Mouse (Mus musculus) forebrain, embryonic 11.5 days (tissue): Measurements from ENCODE around the gene Cfap52. TPM values are rescaled to one million over a fixed set of nuclear protein-coding genes. Genes with fewer than 3 reads are reported as not detected.

Experiments
- ATAC-seq: fragments of 200-750 bp; cut with Nextera tagmentation; replicated peaks from 2 replicates; pipeline ENCODE4 v1.8.0; 2017; ENCODE audit warnings: moderate TSS enrichment; ENCODE audit not compliant: low FRiP score
- DNase-seq: peaks from one replicate; pipeline ENCODE4 v3.0.0-alpha.2; 2017; ENCODE audit warnings: low spot score
- H3K27ac ChIP-seq: fragments of 300-500 bp; sonication (generic); 2 replicates; pipeline ENCODE4 v1.5.1; 2014; ENCODE audit warnings: low read depth, low read length
- H3K27me3 ChIP-seq: fragments of 300-500 bp; sonication (generic); 2 replicates; pipeline ENCODE4 v1.6.1; 2014; ENCODE audit warnings: mild to moderate bottlenecking, low read length, mixed read lengths; ENCODE audit not compliant: control insufficient read depth, insufficient read depth
- H3K36me3 ChIP-seq: fragments of 300-500 bp; sonication (generic); 2 replicates; pipeline ENCODE4 v1.6.1; 2014; ENCODE audit warnings: mild to moderate bottlenecking, low read length, moderate library complexity, mixed read lengths; ENCODE audit not compliant: control insufficient read depth, insufficient read depth
- H3K4me1 ChIP-seq: fragments of 300-500 bp; sonication (generic); replicated peaks from 2 replicates; pipeline ENCODE4 v1.6.1; 2014; ENCODE audit warnings: low read length, mixed read lengths; ENCODE audit not compliant: control insufficient read depth, insufficient read depth
- H3K4me2 ChIP-seq: fragments of 300-500 bp; sonication (generic); 2 replicates; pipeline ENCODE4 v1.6.1; 2014; ENCODE audit warnings: low read depth, mild to moderate bottlenecking, low read length, moderate library complexity, mixed read lengths; ENCODE audit not compliant: severe bottlenecking
- H3K4me3 ChIP-seq: fragments of 300-500 bp; sonication (generic); 2 replicates; pipeline ENCODE4 v1.5.1; 2014; ENCODE audit warnings: low read depth, low read length
- H3K9ac ChIP-seq: fragments of 300-500 bp; sonication (generic); 2 replicates; pipeline ENCODE4 v1.6.1; 2014; ENCODE audit warnings: low read length
- H3K9me3 ChIP-seq: fragments of 300-500 bp; sonication (generic); 2 replicates; pipeline ENCODE4 v1.6.1; 2016; ENCODE audit warnings: low read length, mixed read lengths; ENCODE audit not compliant: control insufficient read depth
- WGBS: fragments of 180-500 bp; shearing (Covaris S2); extraction: QIAGEN DNeasy Blood & Tissue Kit; methylation state at CpG from one replicate; pipeline ENCODE4 v1.1.7; 2014; 5-methylcytosine and 5-hydroxymethylcytosine counted together
- polyA plus RNA-seq: library from polyadenylated mRNA; unstranded; fragments of >200 nt; fragmentation: Nextera tagmentation; extraction: Ambion mirVana; gene quantifications from 2 replicates; pipeline ENCODE4 v1.2.1, GENCODE M21; 2014

Cfap52 gene
- polyA plus RNA-seq, 1 experiment from 2014 or later = 0.86 TPM

DNA sequence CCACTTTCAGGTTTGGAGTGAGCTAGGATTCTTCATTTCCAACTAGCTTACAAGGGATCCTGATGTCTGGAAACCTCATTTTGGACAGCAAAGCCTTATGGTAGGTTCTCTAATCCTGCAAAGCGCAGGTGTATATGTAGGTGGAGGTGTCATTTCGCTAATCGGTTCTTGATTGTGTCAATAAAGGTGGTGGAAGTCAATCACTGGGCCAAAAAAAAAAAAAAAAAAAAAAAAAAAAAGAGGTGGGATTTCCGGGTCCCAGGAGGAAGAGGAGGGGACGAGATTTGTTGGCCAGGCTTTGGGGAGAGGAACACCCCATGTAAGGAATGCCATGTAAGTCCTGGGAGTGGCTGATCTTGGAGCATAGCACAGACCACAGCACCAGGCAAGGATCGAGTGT, 11.0 kb downstream of the Cfap52 start:
- ATAC-seq = no peak
- H3K4me3 ChIP-seq = no peak overlapping the region
- DNase-seq = no peak
- H3K36me3 ChIP-seq = no peaks in the 10 kb centered on the region
- H3K27ac ChIP-seq = no peak overlapping the region
- WGBS = 86% methylated on average over 6 of the region's 6 CpGs
- H3K4me2 ChIP-seq = no peak overlapping the region
- H3K9ac ChIP-seq = no peak overlapping the region
- H3K9me3 ChIP-seq = no peaks in the 10 kb centered on the region
- no peaks in the 10 kb centered on the region for H3K4me1 ChIP-seq
- H3K27me3 ChIP-seq = no peaks in the 10 kb centered on the region

DNA sequence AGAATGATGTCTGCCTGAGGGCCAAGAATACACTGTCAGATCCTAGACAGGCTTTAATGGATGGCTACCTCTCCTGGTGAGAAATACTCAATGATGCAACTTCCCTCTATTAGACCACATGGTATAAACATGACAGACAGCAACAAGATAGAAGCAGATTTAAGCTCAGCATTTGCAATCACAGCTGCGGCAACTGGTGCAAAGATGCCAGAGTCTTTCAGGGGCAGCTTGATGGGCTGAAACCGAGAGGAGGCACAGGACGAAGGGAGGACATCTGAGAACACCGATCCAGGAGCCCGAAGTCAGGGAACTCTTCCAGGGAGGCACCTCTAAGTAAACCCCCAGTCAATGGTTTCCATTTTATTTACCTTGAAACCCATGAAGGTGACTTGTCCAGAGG, 11.8 kb downstream of the Cfap52 start:
- no peaks in the 10 kb centered on the region for H3K4me1 ChIP-seq
- no peak overlapping the region for H3K27ac ChIP-seq
- WGBS = 87% methylated on average over 5 of the region's 5 CpGs
- H3K36me3 ChIP-seq = no peaks in the 10 kb centered on the region
- no peaks in the 10 kb centered on the region for H3K9me3 ChIP-seq
- H3K27me3 ChIP-seq = no peaks in the 10 kb centered on the region
- H3K9ac ChIP-seq = no peak overlapping the region
- no peak for DNase-seq
- H3K4me3 ChIP-seq = no peak overlapping the region
- no peak overlapping the region for H3K4me2 ChIP-seq
- no peak for ATAC-seq

DNA sequence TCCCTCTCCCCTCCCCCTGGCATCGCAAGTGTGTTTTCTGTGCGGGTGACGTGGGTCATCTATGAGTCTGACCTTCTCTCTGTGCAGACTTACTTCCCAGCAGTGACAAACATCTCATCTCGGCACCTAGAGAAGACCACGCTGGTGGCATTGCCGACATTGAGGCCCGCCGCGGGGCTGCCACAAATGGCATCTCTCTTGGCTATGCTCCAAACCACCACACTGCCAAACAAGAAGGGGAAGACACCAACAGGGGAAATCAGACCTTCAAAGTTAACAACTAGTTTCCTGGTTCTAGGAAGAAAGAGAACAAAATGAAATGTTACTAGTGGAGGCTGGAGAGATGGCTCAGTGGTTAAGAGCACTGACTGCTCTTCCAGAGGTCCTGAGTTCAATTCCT, 16.0 kb downstream of the Cfap52 start:
- WGBS = 91% methylated on average over 9 of the region's 9 CpGs
- no peak for ATAC-seq
- H3K4me2 ChIP-seq = no peak overlapping the region
- no peaks in the 10 kb centered on the region for H3K4me1 ChIP-seq
- H3K9ac ChIP-seq = no peak overlapping the region
- no peak overlapping the region for H3K27ac ChIP-seq
- H3K9me3 ChIP-seq = no peaks in the 10 kb centered on the region
- no peaks in the 10 kb centered on the region for H3K27me3 ChIP-seq
- H3K4me3 ChIP-seq = no peak overlapping the region
- no peak for DNase-seq
- H3K36me3 ChIP-seq = no peaks in the 10 kb centered on the region

DNA sequence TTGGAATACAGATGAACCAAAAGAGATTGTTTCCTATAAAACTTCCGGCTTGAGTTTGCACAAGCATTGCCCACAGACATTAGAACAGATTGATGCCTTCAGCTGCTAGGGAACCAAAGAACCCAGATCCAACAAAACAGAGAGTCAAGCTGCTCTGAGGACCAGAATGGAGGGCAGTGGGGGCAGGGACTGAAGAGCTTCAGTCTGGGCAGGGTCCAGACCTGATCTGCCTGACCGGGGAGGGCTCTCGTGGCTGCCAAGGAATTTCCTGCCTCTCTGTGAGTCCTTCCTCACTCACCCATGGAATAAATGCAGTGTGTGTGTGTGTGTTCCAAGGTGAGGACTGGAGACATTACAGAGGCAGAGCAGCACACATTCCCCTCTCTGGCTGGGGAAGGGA, 17.2 kb downstream of the Cfap52 start:
- Histone ChIP-seq H3K4me3 (no peak overlapping the region), H3K9me3 (no peaks in the 10 kb centered on the region), H3K27me3 (no peaks in the 10 kb centered on the region), H3K27ac (no peak overlapping the region), H3K9ac (no peak overlapping the region), H3K4me2 (no peak overlapping the region), H3K4me1 (no peaks in the 10 kb centered on the region), H3K36me3 (no peaks in the 10 kb centered on the region)
- ATAC-seq (no peak), DNase-seq (no peak)
- WGBS = 76% methylated on average over 3 of the region's 3 CpGs

DNA sequence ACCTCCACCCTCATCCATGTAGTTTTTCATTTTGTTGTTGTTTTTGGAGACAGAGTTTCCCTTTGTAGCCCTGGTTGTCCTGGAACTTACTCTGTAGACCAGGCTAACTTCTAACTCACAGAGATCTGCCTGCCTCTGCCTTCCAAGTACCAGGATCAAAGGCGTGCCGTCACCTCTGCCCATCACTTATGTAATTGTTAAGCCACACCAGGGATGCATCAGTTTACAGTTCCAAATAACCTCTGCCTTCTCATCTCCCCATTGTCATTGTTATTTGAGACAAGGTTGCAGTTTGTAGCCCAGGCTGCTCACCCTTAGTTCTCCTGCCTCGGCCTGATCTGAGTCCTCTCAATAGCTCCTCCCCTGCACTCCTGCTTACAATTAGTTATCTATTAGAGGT, 33.3 kb downstream of the Cfap52 start:
- H3K4me2 ChIP-seq = no peak overlapping the region
- DNase-seq = peak; percentile 21
- no peak for ATAC-seq
- H3K27me3 ChIP-seq = no peaks in the 10 kb centered on the region
- H3K4me3 ChIP-seq = no peak overlapping the region
- H3K9ac ChIP-seq = no peak overlapping the region
- 92% methylated on average over 3 of the region's 3 CpGs for WGBS
- H3K4me1 ChIP-seq = no peaks in the 10 kb centered on the region
- H3K9me3 ChIP-seq = no peaks in the 10 kb centered on the region
- no peak overlapping the region for H3K27ac ChIP-seq
- no peaks in the 10 kb centered on the region for H3K36me3 ChIP-seq

DNA sequence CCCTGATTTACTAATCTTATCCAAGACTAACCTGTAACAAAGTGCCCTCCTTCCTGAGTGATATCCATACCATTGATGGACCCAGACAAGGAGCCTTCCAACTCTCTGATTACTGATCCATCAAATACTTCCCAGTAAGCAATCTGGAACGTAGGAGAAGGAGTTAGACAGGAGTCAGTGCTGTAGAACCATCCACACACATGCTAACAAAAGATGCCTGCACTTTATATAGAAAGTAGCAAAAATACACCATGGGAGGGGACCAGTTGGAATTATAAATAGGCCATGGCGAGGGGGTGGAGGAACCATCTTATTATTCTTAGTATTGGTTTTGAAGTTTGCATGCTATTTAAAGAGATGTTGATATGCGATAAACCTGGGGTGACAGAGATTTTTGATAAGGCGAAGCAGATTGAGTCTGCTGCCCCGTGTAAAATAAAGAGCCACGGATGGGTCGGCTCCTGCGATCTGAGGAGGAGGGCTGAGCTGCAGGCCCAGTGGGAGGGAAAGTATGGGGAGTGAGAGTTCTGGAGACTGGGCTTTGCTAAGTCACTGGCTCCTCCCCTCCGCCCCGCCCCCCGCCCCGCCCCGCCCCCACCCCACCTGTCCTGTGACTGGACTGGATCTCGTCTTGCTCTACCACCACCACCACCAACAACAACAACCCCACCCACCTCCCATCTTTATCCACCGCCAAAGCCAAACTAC, 38.9 kb downstream of the Cfap52 start:
- Histone ChIP-seq H3K4me3 (no peak overlapping the region), H3K9ac (no peak overlapping the region), H3K27me3 (peaks cover 5% of the 10 kb centered on the region; the same call in 1 of the 2 replicates), H3K4me1 (no peaks in the 10 kb centered on the region; the same call in 1 of the 2 replicates), H3K4me2 (no peak overlapping the region), H3K36me3 (no peaks in the 10 kb centered on the region), H3K27ac (no peak overlapping the region), H3K9me3 (no peaks in the 10 kb centered on the region)
- no peak for ATAC-seq
- peak; percentile 41 for DNase-seq
- WGBS = 14% methylated on average over 15 of the region's 15 CpGs

DNA sequence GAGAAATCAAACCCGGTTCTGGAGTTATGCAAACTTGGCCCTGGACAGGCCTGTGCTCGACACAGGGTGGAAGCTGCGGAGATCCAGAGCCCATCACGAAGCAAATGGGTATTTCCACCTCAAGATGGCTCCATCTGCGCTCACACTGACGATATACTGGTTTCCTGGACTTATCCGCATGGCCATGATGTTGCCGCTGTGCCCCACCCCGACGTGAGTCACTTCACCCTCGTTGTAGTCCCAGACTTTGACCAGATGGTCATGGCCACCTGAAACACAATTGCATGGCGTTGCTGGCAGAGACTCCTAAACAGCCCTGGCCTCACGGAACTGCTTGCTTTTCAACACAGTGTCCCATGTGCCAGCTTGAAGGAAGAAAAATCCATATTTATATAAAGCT, 40.5 kb downstream of the Cfap52 start:
- Histone ChIP-seq H3K27ac (no peak overlapping the region), H3K9me3 (no peaks in the 10 kb centered on the region), H3K9ac (no peak overlapping the region), H3K27me3 (peaks cover 19% of the 10 kb centered on the region), H3K4me2 (no peak overlapping the region), H3K4me3 (no peak overlapping the region), H3K36me3 (no peaks in the 10 kb centered on the region), H3K4me1 (no peaks in the 10 kb centered on the region; the same call in 1 of the 2 replicates)
- no peak for ATAC-seq
- WGBS = 89% methylated on average over 13 of the region's 13 CpGs
- DNase-seq = peak; percentile 43

DNA sequence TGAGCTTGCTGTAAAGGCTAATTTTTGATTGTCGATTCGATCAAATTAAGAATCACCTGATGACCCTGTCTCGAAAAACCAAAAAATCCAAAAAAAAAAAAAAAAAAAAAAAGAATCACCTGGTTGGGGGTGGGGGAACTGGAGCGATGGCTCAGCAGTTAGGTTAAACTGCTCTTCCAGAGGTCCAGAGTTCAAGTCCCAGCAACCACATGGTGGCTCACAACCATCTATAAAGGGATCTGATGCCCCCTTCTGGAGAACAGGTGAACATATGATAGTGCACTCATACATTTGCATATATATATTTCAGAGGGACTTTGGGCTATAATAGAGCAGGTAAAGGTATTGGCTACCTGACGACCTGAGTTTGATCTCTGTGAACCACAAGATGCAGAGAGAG, 41.7 kb downstream of the Cfap52 start:
- H3K27ac ChIP-seq = no peak overlapping the region
- peaks cover 20% of the 10 kb centered on the region for H3K27me3 ChIP-seq
- H3K9ac ChIP-seq = no peak overlapping the region
- H3K4me3 ChIP-seq = no peak overlapping the region
- 95% methylated on average over 5 of the region's 5 CpGs for WGBS
- H3K4me1 ChIP-seq = no peaks in the 10 kb centered on the region; the same call in 1 of the 2 replicates
- ATAC-seq = no peak
- no peak overlapping the region for H3K4me2 ChIP-seq
- no peaks in the 10 kb centered on the region for H3K9me3 ChIP-seq
- no peaks in the 10 kb centered on the region for H3K36me3 ChIP-seq
- DNase-seq = peak; percentile 22

DNA sequence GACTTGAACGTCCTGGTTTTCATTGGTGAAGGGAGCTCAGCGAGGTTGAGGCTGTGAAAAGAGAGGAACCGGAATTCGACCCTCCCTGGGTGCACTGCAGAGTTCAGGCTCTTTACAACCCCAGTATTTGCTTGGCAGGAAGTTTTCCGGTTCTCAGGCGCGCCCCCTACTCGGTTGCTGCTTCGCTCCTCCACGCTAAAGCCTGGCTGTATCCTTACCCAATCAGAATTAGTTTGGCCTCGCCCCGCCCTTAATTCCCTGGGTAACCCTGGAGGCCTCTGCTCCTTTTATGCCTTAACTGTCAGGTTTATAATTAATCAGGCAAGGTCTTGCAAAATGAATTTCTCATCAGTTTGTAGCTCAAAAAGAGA, 42.7 kb downstream of the Cfap52 start:
- H3K4me3 ChIP-seq = peak overlapping the region; percentile 71
- no peak overlapping the region for H3K9ac ChIP-seq
- no peaks in the 10 kb centered on the region for H3K9me3 ChIP-seq
- H3K27ac ChIP-seq = no peak overlapping the region
- H3K4me1 ChIP-seq = no peaks in the 10 kb centered on the region; the same call in 1 of the 2 replicates
- peak; percentile 87 for DNase-seq
- peak overlapping the region; percentile 100 for H3K4me2 ChIP-seq
- H3K36me3 ChIP-seq = no peaks in the 10 kb centered on the region
- ATAC-seq = peak; percentile 78
- 0% methylated on average over 12 of the region's 12 CpGs for WGBS
- peaks cover 20% of the 10 kb centered on the region for H3K27me3 ChIP-seq
